Mouse (Mus musculus) urinary bladder, postnatal 36 days (tissue): ENCODE measurements around the gene Sema3g.

ENCODE experiments used
- DNase-seq, 2 experiments: peaks; one replicate each; pipeline ENCODE4 v3.0.0; 2022; ENCODE audit warnings: low spot score in 2 of 2, mixed read lengths in 1 of 2

The Sema3g gene

DNA sequence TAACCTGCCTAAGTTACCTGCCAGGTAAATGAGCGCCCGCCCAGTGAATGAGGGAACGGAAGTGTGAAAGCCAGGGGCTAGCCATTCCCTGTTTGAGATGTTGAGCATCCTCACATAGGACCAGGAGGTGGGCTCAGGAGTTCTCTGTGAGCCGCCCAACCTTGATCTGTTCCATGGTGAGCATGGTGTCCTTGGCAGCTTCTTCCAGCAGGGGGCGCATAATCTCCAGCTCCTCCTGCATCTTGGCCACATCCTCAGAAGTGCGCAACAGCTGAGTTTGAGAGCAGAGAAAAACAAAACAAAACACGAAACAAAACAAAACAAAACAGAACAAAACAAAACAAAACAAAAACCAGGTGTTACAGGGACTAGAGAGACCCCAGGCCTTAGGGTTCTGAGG is 54.5 kb downstream of the Sema3g start:
- peak; percentile 48 to 72 for DNase-seq
